ENCODE assay signal across 8 mouse cellular contexts in the genomic region with DNA sequence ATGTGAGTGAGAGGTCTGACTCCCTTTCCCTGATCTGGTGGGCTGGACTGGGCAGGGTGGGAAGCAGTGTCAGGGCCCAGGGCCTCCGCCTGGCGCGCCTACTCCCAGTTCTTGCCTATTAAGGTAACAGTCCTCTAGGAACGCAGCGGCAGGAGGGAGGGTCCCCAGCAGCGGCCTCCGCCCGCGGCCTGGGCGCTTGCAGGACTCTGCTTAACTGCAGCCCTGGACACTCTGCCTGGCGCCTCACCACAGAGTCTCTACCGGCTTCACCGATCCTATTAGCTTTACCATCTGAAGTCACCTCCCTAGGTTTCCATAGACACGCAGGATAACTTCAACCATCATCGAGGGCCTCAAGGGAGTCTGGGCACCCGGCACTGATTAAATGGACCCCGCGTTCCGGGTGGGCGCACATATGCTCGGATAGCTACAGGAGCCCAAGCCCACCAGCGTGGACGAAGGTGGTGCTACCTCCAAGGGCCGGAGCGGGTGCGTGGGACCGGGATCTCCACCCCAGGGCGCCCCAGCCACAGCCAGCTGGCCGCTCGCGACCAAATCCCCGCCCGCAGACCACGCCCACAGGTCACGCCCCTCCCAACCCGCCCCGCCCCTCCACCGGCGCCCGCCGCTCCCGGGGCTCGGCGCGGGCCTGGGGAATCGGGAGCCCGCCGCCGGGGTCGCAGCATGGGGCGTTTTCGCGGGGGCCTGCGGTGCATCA. TPM values are rescaled to one million over a fixed set of nuclear protein-coding genes. Genes with fewer than 3 reads are reported as not detected.
DNase-seq lines count a peak whose midpoint lies in the region; ATAC-seq and TF ChIP-seq lines count a peak whose summit lies in the region.

Gene Tspan2 (plus strand): TSS at position 217 of the 718 bp plus-strand sequence.

- peaks cover 20% of the 10 kb centered on the region for H3K27me3 ChIP-seq in Patski
- H3K27me3 ChIP-seq in hindbrain, embryonic 12.5 days: no peaks in the 10 kb centered on the region; the same call in 1 of the 2 replicates

- CTCF ChIA-PET in Patski (lab: Charles Lee): interaction anchor here (0.9 to 2.0 kb wide), 4 partner anchors 10 to 485 kb away, joined by 3 to 6 read pairs (median 3); no protein-coding TSS in a partner anchor

- peak within 1 kb of the TSS; percentile 71 for H3K4me3 ChIP-seq in hindbrain, embryonic 12.5 days
- peak within 1 kb of the TSS; percentile 71 for H3K4me3 ChIP-seq in left cerebral cortex, adult 2 months

- H3K9ac ChIP-seq in hindbrain, embryonic 12.5 days: peak within 1 kb of the TSS; percentile 78

- POLR2A ChIA-PET in Patski (lab: Charles Lee): no interaction called here

- no peak for DNase-seq in Patski (ENCODE audit: low read depth, low spot score)
- DNase-seq in cerebellum, adult 9-10 months: peak; percentile 52
- peak; percentile 25 to 40 for DNase-seq in frontal cortex, postnatal 36 days (ENCODE audit: low spot score in 2 of 2)
- DNase-seq in left cerebral cortex, adult 2 months (ENCODE audit: extremely low spot score in 1 of 2, low spot score in 2 of 2): peak; percentile 39 to 54
- DNase-seq in lung, postnatal 36 days: peak; percentile 68
- peak; percentile 68 for DNase-seq in retina, embryonic 14.5 days (ENCODE audit: low spot score)
- DNase-seq in urinary bladder, adult 2 months (ENCODE audit: low spot score): peak; percentile 67

- 1% methylated on average over 54 of the region's 54 CpGs for WGBS in hindbrain, embryonic 12.5 days

- H3K9me3 ChIP-seq in hindbrain, embryonic 12.5 days (replicated peaks): no peaks in the 10 kb centered on the region

- peak within 1 kb of the TSS; percentile 48 for H3K27ac ChIP-seq in hindbrain, embryonic 12.5 days
- H3K27ac ChIP-seq in left cerebral cortex, adult 2 months: peak within 1 kb of the TSS; percentile 74

- intact Hi-C loops in left cerebral cortex, adult 2 months (cut with DNase I): no loop called here

- peak; percentile 38 for ATAC-seq in Patski
- ATAC-seq in hindbrain, embryonic 12.5 days (ENCODE audit: low FRiP score): peak; percentile 83

- peaks cover 15% of the 10 kb centered on the region for H3K4me1 ChIP-seq in hindbrain, embryonic 12.5 days

- in situ Hi-C loops in Patski (cut with MboI; ENCODE audit: low pct_unique_long_range_greater_than_20kb): loop anchor here (25.0 kb wide), 1 partner anchor 628 kb away; no protein-coding TSS in a partner anchor

- no peaks in the 10 kb centered on the region for H3K36me3 ChIP-seq in hindbrain, embryonic 12.5 days

- TF ChIP-seq CTCF in Patski (IDR thresholded peaks at IDR 0.05): no peak
- no peak for TF ChIP-seq CTCF in left cerebral cortex, adult 2 months (IDR thresholded peaks at IDR 0.05)

- peak within 1 kb of the TSS; percentile 76 for H3K4me2 ChIP-seq in hindbrain, embryonic 12.5 days (replicated peaks)

RNA-seq across cellular contexts. Expression of gene Tspan2, which starts in this region (rescaled TPM):
- 0.54 TPM for polyA plus RNA-seq in Patski (2021)
- 7.5 and 8.0 TPM in 2 replicates for polyA plus RNA-seq in hindbrain, embryonic 12.5 days (2016; fragmentation: Nextera tagmentation; extraction: Ambion mirVana)
- 10 to 100 TPM; 50.5 to 51.8 TPM for total RNA-seq in left cerebral cortex, adult 2 months (2021)
- polyA plus RNA-seq in urinary bladder, adult 2 months (2012; rRNA removed): 76.3 and 90.8 TPM in 2 replicates

Comparison
In these comparisons a context has a peak if more than half of its experiments do, and no peak if none do; other contexts are left out.
1. Peak in ATAC-seq in Patski; RNA of the gene not detected or under 1 TPM.